Mouse (Mus musculus) heart, adult 2 months (tissue): ENCODE measurements at regions not wholly inside any gene's neighbourhood (a gene's known extent, or its start where the extent isn't known, plus 50 kb on each side); places are given as distances from the start of the nearest gene placed in this dataset.

Experiments used
- CTCF ChIP-seq: fragments of 200-600 bp; IDR thresholded peaks from 2 replicates; pipeline ENCODE4 v1.8.1; 2022; ENCODE audit warnings: antibody characterized with exemption, mild to moderate bottlenecking, moderate library complexity
- EP300 ChIP-seq: fragments of 200-500 bp; IDR thresholded peaks from 2 replicates; pipeline ENCODE4 v1.6.1; 2011; ENCODE audit warnings: low read depth, low read length, control low read depth; ENCODE audit not compliant: insufficient read depth

GRCm38 (mm10) chr10:3630763-3631223, 90.8 kb downstream of the Iyd start:
- TF ChIP-seq EP300 (peak; percentile 92), CTCF (peak; percentile 15; the same call in 1 of the 2 replicates)
